Mouse (Mus musculus) erythroblast, adult 5-6 weeks (primary cell): Measurements from ENCODE around the gene Zic2. TPM values are rescaled to one million over a fixed set of nuclear protein-coding genes. Genes with fewer than 3 reads are reported as not detected.

Experiments used
- ATAC-seq: replicated peaks from 2 replicates; pipeline ENCODE4 v1.8.0; 2016; ENCODE audit warnings: moderate number of reproducible peaks, mild to moderate bottlenecking, moderate TSS enrichment, inconsistent platforms; ENCODE audit not compliant: poor library complexity, low FRiP score, severe bottlenecking
- total RNA-seq, 2 experiments: library from RNA; stranded (forward) in 1 of 2; stranded (reverse) in 1 of 2; fragments of 150-400 nt in 1 of 2; fragments of 200-764, 138-1000 nt in 1 of 2; gene quantifications; 2 replicates each; pipeline versions ENCODE4 v1.2.3 to v1.2.4; 2015 to 2017; ENCODE audit warnings: low replicate concordance in 2 of 2

Zic2 gene
- total RNA-seq, 2 experiments from 2014 or later: not detected

DNA sequence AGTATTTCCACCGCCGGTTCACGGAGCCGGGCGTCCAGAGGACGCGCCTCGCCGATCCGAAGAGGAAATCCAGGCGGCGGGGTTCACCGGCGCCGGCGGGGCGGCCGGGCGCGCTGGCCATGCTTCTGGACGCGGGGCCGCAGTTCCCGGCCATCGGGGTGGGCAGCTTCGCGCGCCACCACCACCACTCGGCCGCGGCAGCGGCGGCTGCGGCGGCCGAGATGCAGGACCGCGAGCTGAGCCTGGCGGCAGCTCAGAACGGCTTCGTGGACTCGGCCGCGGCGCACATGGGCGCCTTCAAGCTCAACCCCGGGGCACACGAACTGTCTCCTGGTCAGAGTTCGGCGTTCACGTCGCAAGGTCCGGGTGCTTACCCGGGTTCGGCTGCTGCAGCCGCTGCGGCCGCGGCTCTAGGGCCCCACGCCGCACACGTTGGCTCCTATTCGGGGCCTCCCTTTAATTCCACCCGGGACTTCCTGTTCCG lies 364 bp downstream of the Zic2 start:
- ATAC-seq: no peak

DNA sequence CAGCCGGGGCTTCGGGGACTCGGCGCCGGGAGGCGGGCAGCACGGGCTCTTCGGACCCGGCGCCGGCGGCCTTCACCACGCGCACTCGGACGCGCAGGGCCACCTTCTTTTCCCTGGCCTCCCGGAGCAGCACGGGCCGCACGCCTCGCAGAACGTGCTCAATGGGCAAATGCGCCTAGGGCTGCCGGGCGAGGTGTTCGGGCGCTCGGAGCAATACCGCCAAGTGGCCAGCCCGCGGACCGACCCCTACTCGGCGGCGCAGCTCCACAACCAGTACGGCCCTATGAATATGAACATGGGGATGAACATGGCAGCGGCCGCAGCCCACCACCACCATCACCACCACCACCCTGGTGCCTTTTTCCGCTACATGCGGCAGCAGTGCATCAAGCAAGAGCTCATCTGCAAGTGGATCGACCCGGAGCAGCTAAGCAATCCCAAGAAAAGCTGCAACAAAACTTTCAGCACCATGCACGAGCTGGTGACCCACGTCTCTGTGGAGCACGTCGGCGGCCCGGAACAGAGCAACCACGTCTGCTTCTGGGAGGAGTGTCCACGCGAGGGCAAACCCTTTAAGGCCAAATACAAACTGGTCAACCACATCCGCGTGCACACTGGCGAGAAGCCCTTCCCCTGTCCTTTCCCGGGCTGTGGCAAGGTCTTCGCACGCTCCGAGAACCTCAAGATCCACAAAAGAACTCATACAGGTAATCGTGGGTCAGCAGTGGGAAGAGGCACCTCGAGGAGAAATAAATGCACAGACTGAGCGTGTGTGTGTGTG lies 996 bp downstream of the Zic2 start:
- ATAC-seq: no peak

DNA sequence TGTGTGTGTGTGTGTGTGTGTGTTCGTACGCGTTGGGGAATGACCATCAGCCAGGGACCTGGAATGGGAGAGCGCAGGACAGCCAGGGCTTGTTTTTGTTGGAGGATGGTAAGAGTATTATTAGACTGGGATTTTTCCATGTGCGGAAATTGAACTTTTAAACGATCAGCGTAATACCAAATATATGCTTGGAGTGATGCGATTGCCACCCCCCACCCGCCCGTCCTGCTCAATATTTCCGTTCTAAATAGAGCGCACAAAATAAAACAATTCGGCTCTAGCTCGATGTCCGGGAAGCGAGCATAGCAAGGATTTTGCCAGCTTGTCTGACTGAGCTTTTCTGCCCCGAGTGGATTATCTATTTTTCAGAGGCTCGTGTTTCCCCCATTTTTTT lies 1.6 kb downstream of the Zic2 start:
- no peak for ATAC-seq

DNA sequence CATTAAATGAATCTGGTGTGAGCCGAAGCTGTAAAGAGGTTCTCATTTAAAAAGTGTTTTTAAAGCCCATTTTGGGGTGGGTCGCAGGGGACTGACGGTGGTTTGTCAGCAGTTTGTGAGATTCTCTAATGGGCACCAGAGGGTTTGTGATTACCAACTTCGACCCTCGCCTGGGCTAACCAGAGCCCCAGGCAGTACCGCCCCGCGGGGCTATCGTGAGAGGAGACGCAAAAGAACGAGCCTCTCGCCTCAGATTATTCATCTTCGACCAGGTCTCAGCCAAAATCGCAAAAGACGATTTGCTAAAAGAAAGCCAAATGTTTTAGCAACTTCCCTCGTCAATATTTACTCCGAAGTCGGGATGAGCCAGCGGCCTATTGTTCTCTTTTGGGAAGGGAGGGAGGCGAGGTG lies 2.0 kb downstream of the Zic2 start:
- no peak for ATAC-seq

DNA sequence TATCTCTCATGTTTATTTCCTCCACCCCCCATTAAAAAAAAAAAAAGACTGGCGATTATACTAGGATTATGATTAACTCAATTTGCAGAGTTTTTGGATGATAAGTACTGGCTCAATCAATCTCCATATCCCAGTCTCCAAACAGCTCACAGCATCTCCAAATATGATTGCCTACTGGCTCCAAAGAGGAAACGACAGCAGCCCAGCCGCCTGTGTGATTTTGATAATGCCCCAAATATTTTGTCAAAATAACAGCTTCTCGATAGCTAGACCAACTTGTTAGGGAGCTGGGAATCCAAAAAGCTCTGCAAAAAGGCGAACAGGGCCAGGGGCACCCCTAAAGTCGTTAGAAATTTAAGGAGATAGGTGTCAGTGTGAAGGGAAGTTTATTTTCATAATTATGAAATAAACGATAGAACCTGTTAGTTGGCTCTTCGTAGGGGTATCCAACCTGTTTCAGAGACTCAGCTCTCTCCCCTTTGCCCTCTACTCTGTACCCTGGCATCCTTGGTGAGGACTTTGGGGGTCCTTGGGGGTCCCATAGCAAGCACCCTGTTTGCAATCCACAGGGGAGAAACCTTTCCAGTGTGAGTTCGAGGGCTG lies 2.8 kb downstream of the Zic2 start:
- ATAC-seq: no peak

DNA sequence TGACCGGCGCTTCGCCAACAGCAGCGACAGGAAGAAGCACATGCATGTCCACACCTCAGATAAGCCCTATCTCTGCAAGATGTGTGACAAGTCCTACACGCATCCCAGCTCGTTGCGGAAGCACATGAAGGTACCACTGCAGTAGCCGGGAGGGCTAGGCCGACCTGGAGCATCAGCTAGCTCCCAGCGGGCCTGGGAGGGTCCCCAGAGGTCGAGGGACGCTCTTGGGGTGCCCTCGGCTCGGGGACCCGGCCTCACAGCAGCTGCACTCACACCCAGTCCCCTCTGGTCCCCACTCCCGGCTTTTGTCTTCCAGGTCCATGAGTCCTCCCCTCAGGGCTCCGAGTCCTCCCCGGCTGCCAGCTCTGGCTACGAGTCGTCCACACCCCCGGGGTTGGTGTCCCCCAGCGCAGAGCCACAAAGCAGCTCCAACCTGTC lies 3.4 kb downstream of the Zic2 start:
- ATAC-seq: no peak

DNA sequence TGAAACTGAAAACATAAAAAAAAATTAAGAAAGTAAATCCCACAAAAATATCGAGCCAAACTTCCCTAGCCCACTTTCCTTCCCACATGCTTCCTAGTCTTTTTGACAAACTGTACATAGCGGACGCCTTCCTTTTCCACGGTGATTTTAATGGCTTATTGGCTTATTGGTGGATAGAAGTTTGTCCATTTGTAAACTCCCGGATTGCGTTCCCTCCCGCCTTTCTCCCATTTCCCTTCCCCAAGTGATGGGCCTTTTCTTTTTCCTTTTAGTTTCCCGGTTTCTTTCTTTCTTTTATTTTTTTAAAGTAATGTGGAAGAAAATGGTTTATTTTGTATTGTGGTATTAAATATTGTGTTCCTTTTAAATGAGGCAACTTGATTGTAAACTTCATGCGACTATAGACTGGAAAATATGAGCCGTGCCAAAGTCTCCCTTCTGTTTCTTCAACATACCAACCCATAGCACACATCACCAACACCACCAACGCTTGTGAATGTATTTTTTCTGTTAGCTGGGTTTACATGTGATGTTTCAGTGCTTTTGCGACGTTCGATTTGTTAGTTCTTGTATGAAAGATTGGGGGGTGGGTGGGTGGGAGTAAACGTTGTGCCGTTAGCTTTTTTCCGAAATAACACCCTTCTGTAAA lies 4.3 kb downstream of the Zic2 start:
- no peak for ATAC-seq

DNA sequence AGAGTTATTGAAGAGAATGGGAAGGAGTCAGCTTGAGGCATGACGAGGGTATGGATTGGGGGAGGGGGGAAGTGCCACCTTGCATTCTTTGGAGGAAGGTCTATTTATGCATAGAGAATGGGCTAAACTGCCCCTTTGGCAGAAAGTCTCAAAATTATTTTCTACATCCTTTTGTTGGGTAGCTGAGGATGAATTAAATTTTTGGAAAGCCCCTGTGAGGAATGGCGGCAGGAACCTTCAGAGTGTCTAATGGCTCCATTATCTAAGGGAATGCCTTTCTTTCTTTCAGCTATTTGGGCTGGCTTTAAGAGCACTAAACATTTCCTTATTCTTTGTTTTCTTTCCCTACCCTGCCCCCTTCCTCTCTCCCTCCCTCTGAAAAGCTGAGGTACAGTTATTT lies 5.1 kb downstream of the Zic2 start:
- ATAC-seq: no peak

DNA sequence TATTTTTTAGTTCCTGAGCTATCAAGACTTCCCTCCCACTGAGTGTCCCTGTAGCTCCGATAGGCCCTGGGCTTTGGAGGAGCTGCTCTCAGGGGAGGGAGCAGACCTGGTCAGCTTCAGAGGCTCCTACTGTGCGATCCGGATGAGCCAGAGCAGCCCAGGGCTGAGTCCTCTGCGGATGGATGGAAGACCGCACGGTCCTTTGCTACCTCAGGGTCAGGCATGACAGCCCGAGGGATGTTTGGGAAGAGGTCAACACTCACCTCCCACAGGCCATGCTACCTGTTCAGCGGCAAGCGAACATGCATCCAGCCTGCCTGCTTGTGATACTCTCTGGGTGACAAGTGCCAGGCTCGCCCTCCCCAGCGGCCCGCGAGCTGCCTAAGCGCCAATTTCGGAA lies 5.9 kb downstream of the Zic2 start:
- no peak for ATAC-seq

DNA sequence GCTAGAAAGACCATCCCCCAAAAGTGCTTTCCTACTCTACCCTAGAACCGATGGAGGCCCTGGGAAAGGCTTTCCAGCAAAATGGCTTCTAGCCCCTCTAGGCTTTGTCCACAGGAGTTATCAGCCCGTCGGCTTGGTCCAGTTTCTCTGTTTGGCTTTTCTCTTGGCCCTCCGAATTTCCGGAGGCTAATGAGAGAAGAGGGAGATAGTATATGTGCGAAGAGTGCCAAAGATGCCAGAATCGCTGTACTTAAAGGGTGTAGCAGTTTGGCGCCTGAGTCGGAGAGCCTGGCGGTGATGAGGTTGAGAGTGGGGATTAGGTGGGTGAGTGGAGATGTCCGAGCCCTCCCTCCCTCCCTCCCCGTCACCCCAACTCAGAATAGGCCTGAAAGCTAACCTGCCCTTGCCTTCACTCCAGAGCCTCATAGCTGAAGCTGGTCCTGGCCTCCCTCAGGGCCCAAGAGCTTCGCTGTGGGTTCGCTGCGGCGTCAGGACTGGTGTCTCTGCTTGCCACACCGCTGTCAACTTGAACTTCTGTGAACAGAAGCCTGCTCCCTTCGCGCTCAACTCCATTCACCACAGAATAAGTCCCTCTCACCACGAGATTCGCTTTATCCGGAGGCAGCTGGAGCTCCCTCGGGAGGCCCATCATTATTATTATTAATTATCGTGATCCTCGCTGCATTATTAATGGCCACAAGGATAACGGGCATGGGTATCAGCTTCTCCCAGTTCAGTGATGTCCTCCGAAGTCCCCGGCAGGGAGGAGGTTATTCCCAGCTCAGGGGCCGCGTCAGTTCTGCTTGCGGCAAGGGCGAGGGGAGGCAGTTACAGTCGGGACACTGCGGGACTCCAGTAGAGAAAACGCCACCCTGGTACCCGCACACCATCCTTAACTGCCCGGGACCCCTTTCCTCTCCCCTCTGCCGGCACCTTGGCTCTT lies 7.1 kb downstream of the Zic2 start:
- no peak for ATAC-seq

DNA sequence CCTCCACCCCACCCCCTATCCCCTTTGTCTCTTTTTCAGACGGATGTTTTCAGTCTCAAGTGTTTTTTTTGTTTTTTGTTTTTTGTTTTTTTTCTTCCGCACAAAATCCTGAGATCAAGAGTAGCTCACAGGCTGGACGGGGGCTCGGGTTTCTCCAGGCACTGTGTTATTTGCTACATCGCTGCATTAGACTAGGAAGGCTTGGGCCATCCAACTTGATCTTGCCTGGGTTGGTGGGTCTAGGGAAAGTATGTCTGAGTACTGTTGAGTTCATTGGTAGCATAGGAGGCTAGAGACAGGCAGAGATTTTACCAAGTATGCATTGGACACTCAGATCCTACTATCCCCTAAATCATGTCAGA lies 7.8 kb downstream of the Zic2 start:
- ATAC-seq: no peak

DNA sequence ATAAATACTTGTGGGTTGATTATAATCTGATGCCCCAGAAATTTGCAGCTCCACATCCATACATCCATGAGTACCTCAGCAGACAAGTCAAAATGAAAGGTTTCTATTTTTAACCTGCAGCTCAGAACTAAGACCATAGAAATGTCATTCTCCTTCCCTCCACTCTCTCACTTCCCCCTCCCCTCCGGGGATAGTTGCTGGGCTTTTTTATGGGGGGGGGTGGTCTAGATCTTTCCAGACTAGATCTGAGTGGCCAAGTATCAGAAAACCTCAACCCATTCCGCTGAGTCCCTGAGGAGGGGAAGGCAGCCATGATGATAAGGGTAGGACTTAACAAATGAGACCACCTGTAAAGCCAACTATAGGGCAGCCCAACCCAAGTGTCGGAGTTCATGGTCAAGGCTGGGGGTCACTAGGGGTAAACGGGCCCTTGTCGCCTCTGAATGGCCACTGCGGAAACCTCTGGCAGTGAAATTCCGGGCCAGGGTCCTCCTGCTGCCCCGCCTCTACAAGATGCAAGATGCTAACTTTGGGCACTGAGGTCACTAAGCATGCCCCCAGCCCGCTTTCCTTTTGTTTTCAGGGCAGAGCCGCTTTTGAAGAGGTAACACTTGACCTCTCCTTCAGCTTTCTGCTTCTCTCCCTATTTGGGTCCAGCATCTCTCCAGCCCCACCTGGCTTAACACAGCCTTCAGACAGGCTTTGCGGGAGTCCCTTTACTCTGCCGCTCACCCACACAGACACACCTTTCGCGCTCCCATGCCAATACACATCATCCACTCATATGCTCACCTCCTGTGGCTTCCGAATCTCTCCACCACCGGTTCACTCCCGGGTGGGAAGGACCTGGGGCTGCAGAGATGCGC lies 8.6 kb downstream of the Zic2 start:
- ATAC-seq: no peak

DNA sequence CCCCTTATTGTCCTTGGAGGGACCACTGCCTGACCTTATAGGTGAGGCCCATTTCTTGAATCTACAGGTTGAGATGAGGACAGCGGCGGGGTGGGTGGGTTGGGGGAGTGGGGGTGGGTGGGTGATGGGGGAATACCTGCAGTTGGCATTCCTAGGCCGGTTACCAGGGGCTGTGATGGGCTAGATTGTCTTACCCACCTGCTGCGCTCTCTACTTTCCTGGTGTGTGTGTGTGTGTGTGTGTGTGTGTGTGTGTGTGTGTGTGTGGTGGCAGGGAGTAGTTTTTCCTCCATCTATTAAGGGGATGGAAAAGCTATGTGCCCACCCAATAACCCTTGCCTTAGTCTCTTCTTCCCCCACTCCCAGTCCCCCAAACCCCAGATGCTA lies 9.2 kb downstream of the Zic2 start:
- no peak for ATAC-seq

DNA sequence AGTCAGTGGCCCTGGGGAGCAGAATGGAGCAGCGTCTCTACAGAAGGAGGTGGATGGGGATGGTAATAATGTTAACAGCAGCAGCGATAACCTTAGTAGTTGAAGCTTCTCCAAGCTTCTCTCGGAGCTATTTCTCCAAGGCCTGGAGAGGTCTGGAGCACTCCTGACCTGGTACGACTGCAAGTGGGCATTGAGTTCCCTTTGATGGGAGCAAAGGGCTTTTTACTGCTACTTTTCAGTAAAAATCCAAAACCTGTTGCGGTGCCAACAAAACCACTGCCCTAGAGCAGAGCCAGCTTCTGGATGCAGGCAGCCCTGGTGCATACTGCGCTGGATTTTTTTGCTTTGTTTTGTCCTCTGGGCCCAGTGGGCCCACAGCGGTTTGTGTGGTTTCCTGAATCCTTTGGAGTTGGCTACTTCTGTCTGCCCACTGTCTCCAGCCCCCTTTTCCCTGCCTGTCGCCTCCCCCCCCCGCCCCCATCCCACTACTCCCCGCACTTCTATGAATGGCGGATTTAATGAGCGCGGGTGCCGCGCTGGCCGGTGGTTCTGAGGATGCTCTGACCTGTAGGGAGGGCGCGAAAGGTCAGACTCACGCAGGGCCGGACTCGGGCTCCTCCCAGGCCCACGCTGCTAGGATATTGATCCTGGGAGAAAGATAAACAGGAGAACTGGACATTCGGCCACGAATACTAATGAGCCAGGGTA lies 9.8 kb downstream of the Zic2 start:
- ATAC-seq: no peak

DNA sequence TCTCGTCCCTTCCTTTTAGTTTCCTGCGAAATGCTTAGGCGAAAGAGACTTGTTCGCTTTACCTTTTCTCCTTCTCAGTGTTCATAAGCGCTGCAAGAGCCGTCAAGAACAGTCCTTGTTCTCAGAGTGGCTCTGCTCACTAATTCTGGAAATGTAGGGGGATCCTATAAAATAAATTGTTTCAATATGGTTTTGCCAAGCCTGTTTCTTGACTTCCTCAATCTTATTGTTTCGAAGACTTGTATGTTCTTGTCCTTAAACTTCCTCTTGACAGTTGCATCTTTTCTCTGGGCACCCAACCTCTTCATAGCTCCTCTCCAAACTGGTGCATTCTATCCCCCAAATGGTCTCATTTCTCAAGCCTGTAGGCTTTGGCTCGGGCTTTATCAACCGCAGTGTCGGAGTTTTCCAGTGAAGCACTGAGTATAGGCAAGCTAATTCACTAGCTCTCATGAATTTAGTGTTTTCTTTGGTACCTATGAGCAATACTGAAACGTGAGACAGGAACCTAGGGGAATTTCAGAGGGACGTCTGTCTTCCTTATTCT lies 10.5 kb downstream of the Zic2 start:
- no peak for ATAC-seq

DNA sequence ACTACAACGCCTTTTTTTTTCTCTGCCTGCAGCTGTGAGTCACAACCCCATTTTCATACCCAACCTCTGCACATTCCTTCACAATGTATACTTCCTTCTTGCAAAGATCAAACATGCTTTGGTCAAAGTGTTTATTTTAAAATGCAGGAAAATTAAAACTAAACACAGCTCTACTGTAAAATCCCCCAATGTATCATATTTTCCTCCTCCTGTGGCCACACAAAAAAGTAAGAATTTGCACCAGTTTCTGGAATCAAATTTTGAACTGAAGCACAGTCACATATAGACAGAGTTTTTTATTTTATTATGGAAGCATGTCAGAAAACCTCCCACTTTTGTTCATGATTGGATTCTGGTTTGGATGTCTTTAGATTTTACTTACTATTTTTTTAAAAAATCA lies 11.4 kb downstream of the Zic2 start:
- ATAC-seq: no peak

DNA sequence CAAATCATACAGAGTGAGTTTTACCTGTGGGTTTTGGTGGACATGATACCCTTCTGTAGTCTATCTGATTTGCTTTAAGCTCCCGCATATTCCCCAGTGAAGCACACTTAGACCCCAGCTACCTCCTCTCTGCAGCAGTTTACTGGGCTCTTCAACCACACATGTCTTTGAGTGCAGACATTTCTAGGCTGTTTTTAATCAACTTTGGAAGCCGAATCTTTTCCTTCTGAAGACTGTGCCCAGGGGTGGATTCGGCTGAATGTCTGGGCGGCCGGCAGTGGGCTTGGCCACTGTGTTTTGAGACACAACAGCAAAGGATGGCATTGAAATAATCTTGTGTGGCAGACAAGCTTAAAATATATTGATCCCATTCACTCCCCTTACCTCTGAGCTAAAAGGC lies 12.1 kb downstream of the Zic2 start:
- no peak for ATAC-seq

DNA sequence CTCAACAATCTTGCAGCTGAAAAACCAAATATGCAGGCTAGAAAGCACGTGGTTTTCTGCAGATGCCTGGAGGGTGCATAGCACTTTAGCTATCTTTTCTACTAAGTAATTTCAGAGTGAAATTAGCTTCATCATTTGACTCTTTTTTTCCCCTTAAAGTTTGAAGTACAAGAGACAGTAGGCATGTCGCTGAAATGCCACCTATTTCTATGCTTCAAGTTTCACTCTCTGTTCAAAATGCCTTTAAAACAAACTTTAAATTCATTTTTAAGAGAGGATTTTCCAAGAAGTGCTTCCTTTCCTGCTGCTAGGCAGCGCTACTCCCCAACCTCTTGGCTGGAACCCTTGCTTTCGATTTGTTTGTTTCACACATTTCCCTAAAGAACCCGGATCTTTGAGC lies 13.8 kb downstream of the Zic2 start:
- no peak for ATAC-seq
